Mouse (Mus musculus) intestine, postnatal 0 days (tissue): ENCODE results near the gene Samd5. TPM values are rescaled to one million over a fixed set of nuclear protein-coding genes. Genes with fewer than 3 reads are reported as not detected.

Experiments
- ATAC-seq: fragments of 200-750 bp; cut with Nextera tagmentation; 2 replicates; pipeline ENCODE4 v1.8.0; 2017; ENCODE audit warnings: mild to moderate bottlenecking, moderate TSS enrichment, moderate library complexity
- H3K27ac ChIP-seq: fragments of 300-500 bp; sonication (generic); 2 replicates; pipeline ENCODE4 v1.5.1; 2014; ENCODE audit warnings: mild to moderate bottlenecking, low read depth, low read length, moderate library complexity
- H3K27me3 ChIP-seq: fragments of 300-500 bp; sonication (generic); replicated peaks from 2 replicates; pipeline ENCODE4 v1.6.1; 2014; ENCODE audit warnings: low read length, mixed read lengths; ENCODE audit not compliant: control insufficient read depth, insufficient read depth
- H3K36me3 ChIP-seq: fragments of 300-500 bp; sonication (generic); 2 replicates; pipeline ENCODE4 v1.6.1; 2014; ENCODE audit warnings: mild to moderate bottlenecking, moderate library complexity; ENCODE audit not compliant: control insufficient read depth, insufficient read depth
- H3K4me1 ChIP-seq: fragments of 300-500 bp; sonication (generic); replicated peaks from 2 replicates; pipeline ENCODE4 v1.6.1; 2014; ENCODE audit warnings: antibody characterized with exemption, low read length, mixed read lengths; ENCODE audit not compliant: control insufficient read depth, insufficient read depth
- H3K4me2 ChIP-seq: fragments of 300-500 bp; sonication (generic); replicated peaks from 2 replicates; pipeline ENCODE4 v1.6.1; 2014; ENCODE audit warnings: low read depth, mild to moderate bottlenecking, moderate library complexity
- H3K4me3 ChIP-seq: fragments of 300-500 bp; sonication (generic); 2 replicates; pipeline ENCODE4 v1.5.1; 2014; ENCODE audit warnings: low read depth, low read length
- H3K9ac ChIP-seq: fragments of 300-500 bp; sonication (generic); 2 replicates; pipeline ENCODE4 v1.6.1; 2014; ENCODE audit warnings: mild to moderate bottlenecking, low read depth, low read length
- H3K9me3 ChIP-seq: fragments of 300-500 bp; sonication (generic); 2 replicates; pipeline ENCODE4 v1.6.1; 2016; ENCODE audit warnings: mixed run types; ENCODE audit not compliant: control insufficient read depth
- CTCF ChIP-seq: sonication (generic); IDR thresholded peaks from 2 replicates; pipeline ENCODE4 v1.5.1; 2016; ENCODE audit warnings: low read depth, mild to moderate bottlenecking, control low read depth, antibody characterized with exemption, moderate library complexity
- WGBS: fragments of 180-500 bp; shearing (Covaris S2); extraction: QIAGEN DNeasy Blood & Tissue Kit; methylation state at CpG from one replicate; pipeline ENCODE4 v1.1.7; 2014; 5-methylcytosine and 5-hydroxymethylcytosine counted together
- polyA plus RNA-seq: library from polyadenylated mRNA; unstranded; fragments of >200 nt; fragmentation: Nextera tagmentation; extraction: Ambion mirVana; gene quantifications from 2 replicates; pipeline ENCODE4 v1.2.1, GENCODE M21; 2015

The Samd5 gene
- polyA plus RNA-seq, 1 experiment from 2014 or later: 2.2 TPM

GRCm38 (mm10) chr10:9603290-9603689, 71.7 kb downstream of the Samd5 start:
- Histone ChIP-seq H3K27me3 (no peaks in the 10 kb centered on the region), H3K9ac (no peak overlapping the region), H3K4me2 (no peak overlapping the region), H3K9me3 (no peaks in the 10 kb centered on the region), H3K36me3 (no peaks in the 10 kb centered on the region), H3K4me1 (no peaks in the 10 kb centered on the region), H3K4me3 (no peak overlapping the region), H3K27ac (no peak overlapping the region)
- TF ChIP-seq CTCF: no peak
- ATAC-seq: no peak
- WGBS: 58% methylated on average over 5 of the region's 5 CpGs

- no peaks in the 10 kb centered on the region for H3K9me3 ChIP-seq
- H3K27ac ChIP-seq: no peak overlapping the region
- no peaks in the 10 kb centered on the region for H3K4me1 ChIP-seq
- H3K4me2 ChIP-seq: no peak overlapping the region
- no peak for TF ChIP-seq CTCF
- ATAC-seq: no peak
- no peak overlapping the region for H3K4me3 ChIP-seq
- no peaks in the 10 kb centered on the region for H3K27me3 ChIP-seq
- H3K36me3 ChIP-seq: no peaks in the 10 kb centered on the region
- no peak overlapping the region for H3K9ac ChIP-seq
- WGBS: 62% methylated on average over 5 of the region's 5 CpGs
Measured at GRCm38 (mm10) chr10:9602845-9603244, 72.2 kb downstream of the Samd5 start.

GRCm38 (mm10) chr10:9602389-9602788, 72.6 kb downstream of the Samd5 start:
- Histone ChIP-seq H3K4me1 (no peaks in the 10 kb centered on the region), H3K9ac (no peak overlapping the region), H3K27me3 (no peaks in the 10 kb centered on the region), H3K9me3 (no peaks in the 10 kb centered on the region), H3K27ac (no peak overlapping the region), H3K4me3 (no peak overlapping the region), H3K4me2 (no peak overlapping the region), H3K36me3 (no peaks in the 10 kb centered on the region)
- WGBS: 91% methylated on average over 4 of the region's 4 CpGs
- ATAC-seq: no peak
- TF ChIP-seq CTCF: no peak

- Histone ChIP-seq H3K4me3 (no peak overlapping the region), H3K9me3 (no peaks in the 10 kb centered on the region), H3K27me3 (no peaks in the 10 kb centered on the region), H3K4me2 (no peak overlapping the region), H3K4me1 (no peaks in the 10 kb centered on the region), H3K27ac (no peak overlapping the region), H3K9ac (no peak overlapping the region), H3K36me3 (no peaks in the 10 kb centered on the region)
- 90% methylated on average over 5 of the region's 5 CpGs for WGBS
- ATAC-seq: no peak
- no peak for TF ChIP-seq CTCF
Measured at GRCm38 (mm10) chr10:9596228-9596627, 78.8 kb downstream of the Samd5 start.

GRCm38 (mm10) chr10:9594666-9595065, 80.3 kb downstream of the Samd5 start:
- 78% methylated on average over 4 of the region's 4 CpGs for WGBS
- Histone ChIP-seq H3K4me1 (no peaks in the 10 kb centered on the region), H3K4me3 (no peak overlapping the region), H3K9me3 (no peaks in the 10 kb centered on the region), H3K4me2 (no peak overlapping the region), H3K27me3 (no peaks in the 10 kb centered on the region), H3K27ac (no peak overlapping the region), H3K36me3 (no peaks in the 10 kb centered on the region), H3K9ac (no peak overlapping the region)
- ATAC-seq: no peak
- TF ChIP-seq CTCF: no peak

GRCm38 (mm10) chr10:9590606-9591005, 84.4 kb downstream of the Samd5 start:
- Histone ChIP-seq H3K36me3 (no peaks in the 10 kb centered on the region), H3K9ac (no peak overlapping the region), H3K4me1 (no peaks in the 10 kb centered on the region), H3K9me3 (no peaks in the 10 kb centered on the region), H3K4me3 (no peak overlapping the region), H3K27me3 (no peaks in the 10 kb centered on the region), H3K4me2 (no peak overlapping the region), H3K27ac (no peak overlapping the region)
- no peak for TF ChIP-seq CTCF
- WGBS: 93% methylated on average over 2 of the region's 2 CpGs
- no peak for ATAC-seq

GRCm38 (mm10) chr10:9586328-9586727, 88.7 kb downstream of the Samd5 start:
- Histone ChIP-seq H3K36me3 (no peaks in the 10 kb centered on the region), H3K9ac (no peak overlapping the region), H3K4me2 (no peak overlapping the region), H3K4me1 (no peaks in the 10 kb centered on the region), H3K27me3 (no peaks in the 10 kb centered on the region), H3K9me3 (no peaks in the 10 kb centered on the region), H3K4me3 (no peak overlapping the region), H3K27ac (no peak overlapping the region)
- ATAC-seq: no peak
- TF ChIP-seq CTCF: no peak
- 74% methylated on average over 5 of the region's 5 CpGs for WGBS
